Mouse (Mus musculus): ENCODE data around the gene Lrrfip1.

The Lrrfip1 gene

DNA sequence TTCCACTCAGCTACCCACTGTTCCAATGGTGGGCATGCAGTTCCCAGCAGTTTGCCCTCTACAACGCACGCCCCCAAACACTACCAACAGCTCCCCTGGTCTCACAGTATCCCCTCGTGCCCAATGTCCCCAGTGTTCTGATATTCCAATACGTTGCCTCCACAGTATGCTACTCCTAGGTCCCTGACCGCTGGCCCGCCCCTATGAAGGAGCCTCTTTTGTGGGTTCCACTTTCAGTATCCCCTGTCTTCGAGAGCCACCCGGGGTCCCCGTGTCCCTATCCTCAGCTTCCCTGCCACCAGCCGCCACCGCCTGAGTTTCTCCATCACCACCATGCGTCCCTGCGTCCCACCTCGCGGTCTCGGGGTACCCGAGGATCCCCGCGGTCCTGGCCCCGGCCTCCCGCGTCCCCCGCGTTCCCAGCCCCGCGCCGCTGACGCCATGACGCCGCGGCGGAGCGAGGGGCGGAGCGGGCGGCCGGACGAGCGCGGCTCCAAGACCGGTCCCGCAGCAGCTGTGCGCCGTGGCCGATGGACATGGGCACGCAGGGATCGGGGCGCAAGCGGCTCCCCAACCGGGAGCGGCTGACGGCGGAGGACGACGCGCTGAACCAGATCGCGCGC lies at the start of gene Lrrfip1:
Lrrfip1 (plus strand) TSS at position 470 of the 623 bp plus-strand sequence.
- DNase-seq (ENCODE audit: extremely low spot score, low read depth, low spot score) = no peak

DNA sequence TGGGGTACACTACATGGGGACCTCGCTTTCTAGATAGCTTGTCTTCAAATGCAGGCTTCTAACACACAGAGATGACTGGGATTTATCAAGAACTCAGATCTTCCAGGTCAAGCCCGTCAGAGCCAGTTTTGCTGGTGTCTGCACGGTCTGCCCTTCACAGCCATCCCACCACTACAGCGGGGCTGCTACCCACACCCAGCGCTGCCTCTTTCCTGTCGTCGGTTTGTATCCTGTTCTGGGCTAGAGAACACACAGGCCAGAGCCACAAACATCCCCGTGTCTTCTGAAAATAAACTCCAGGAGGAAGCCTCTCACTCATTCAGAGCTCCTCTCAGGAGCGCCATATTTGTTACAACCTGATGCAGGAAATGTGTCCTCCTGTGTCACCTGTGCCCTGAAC lies 49.2 kb upstream of the Lrrfip1 start:
- no peak for DNase-seq (ENCODE audit: extremely low spot score, low read depth, low spot score)

DNA sequence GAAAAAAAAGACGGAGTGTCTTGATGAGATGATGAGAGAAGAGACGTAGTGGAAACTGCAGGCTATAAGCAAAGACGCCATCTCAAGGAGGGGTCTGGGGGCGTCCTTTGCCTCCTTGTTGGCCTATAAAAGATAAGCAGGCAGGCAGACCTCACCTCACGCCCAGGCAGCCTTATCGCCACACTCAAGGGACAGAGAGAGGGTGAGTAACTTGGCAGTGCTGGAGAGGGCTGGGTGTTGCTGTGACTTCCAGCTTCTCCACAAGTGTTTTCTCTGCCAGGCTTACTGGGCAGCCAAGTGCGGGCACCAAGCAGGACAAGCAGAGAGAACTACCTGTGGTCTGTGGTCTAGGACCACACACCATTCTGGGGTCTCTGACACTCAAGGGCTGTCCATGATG lies 46.9 kb upstream of the Lrrfip1 start:
- DNase-seq (ENCODE audit: extremely low spot score, low read depth, low spot score) = no peak

DNA sequence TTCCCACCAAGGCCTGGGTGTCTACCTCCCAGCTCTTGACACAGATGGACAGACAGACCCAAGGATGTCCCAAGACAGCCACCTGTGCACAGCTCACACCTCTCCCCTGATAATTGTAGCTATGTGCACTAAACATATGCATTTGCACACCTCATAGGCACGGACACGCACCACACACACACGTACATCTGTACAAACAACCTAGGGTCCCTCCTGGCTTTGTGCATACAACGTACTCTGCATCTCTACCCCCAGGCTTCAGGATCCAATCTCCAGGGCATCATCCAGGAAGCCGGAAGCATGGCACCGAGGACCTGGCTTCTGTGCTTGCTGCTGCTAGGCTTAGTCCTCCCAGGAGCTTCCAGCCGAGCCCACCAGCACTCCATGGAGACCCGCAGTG lies 45.7 kb upstream of the Lrrfip1 start, which contains the start of gene Prlh:
Prlh (plus strand) TSS at position 301 of the 400 bp plus-strand sequence.
- DNase-seq (ENCODE audit: extremely low spot score, low read depth, low spot score) = no peak

DNA sequence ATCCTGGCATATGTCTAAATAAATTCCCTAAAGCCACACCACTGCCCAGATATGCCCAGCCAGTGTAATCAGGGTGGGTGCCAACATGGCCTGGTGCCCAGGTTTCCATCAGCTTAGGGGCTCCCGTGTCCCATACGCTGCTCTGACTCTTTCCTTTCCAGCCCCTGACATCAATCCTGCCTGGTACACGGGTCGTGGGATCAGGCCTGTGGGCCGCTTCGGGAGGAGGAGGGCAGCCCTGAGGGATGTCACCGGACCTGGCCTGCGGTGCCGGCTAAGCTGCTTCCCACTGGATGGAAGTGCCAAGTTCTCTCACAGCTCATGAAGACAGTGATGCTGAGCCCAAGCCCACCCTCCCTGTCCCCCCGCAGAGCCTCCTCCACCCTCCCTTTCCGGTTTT lies 44.8 kb upstream of the Lrrfip1 start:
- no peak for DNase-seq (ENCODE audit: extremely low spot score, low read depth, low spot score)

DNA sequence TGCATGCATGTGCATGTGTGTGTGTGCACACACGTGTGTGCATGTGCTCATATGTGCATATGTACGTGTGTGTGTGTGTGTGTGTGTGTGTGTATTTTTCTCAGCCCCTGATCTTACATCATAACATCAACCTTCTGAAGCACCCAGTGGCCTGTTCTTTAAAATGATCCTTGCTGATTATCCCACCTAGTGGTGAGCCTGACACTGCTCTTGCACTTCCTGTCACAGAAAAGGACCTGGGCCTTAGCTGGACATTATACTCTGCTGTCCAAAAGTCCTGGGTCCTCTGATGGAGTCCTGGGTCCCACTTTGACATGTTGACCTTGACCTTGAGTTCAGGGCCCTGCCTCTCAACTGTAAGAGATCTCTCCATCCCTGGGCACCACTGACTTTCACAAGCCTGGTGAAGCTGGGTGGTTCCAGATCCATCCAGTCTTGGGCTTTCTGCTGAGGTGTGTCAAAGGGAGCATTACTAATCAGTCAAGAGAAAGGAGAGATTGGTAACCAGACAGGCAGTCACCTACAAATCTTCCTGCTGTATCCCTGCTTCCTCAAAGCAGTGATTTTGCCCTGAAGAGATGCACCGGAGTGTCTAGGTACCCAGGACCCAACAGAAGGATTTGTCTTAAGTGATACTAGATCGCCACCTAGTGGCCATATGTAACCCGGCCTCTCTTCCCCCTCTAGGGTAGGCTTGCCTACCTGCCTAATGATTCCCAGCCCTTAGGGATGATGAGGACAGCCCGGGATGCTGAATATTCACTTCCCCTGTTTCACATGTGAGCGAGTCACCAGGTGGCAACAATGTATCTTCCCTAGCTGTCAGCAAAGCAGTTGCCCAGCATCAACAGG lies 42.1 kb upstream of the Lrrfip1 start:
- peak; percentile 72 for DNase-seq (ENCODE audit: extremely low spot score, low read depth, low spot score)

DNA sequence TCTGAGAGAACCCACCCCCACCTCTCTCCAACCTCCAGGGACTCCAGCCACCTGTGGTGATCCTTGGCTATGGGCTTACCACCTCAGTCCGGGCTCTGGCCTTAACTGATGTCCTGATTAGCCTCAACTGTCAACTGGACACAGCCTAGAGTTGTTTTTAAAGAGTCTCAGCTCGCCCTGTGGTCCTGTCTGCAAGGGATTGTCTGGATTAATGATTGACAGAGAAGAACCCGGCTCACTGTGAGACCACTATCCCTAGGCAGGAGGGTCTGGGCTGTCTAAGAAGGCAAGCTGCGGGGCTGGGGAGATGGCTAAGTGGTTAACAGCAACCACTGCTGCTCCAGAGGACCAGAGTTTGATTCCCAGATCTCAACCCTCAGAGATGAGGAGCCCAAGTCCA lies 36.0 kb upstream of the Lrrfip1 start:
- DNase-seq (ENCODE audit: extremely low spot score, low read depth, low spot score) = no peak

DNA sequence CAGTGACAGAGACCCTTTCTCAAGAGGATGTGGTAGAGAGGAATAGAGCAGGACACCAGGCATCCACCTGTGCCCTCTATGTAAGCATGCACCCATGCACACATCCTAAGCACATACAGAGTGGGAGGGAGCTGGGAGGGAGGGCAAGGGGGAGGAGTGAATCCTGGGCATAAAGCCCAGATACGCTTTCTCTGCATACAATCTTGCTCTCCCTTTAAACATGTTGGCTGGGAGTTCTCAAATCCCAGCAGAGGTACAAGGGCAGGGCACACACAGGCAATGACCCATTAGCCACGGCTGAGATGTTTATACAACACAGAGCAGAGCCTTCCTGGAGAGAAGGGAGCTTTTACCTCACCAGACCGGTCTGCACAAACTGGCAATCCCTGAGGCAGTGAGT lies 35.5 kb upstream of the Lrrfip1 start:
- DNase-seq (ENCODE audit: extremely low spot score, low read depth, low spot score) = no peak

DNA sequence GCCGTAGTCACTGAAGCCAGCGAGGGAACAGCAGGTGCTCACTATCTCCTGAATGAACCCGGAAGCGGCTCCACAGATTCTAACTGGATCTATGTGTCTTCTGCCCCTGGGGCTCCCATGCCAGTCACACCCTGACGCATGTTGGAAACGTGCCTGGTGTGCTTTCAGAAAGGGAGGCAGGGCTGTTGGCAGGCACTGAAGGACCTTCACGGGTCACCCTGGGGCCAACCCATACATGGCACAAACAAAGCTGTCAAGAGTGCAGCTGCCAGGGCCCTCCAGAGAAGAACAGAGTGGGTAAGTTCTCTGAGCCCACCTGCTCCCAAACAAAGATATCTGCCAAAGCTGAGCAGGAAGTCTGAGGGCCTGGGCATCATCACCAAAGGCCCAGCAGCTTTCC lies 31.0 kb upstream of the Lrrfip1 start:
- no peak for DNase-seq (ENCODE audit: extremely low spot score, low read depth, low spot score)

DNA sequence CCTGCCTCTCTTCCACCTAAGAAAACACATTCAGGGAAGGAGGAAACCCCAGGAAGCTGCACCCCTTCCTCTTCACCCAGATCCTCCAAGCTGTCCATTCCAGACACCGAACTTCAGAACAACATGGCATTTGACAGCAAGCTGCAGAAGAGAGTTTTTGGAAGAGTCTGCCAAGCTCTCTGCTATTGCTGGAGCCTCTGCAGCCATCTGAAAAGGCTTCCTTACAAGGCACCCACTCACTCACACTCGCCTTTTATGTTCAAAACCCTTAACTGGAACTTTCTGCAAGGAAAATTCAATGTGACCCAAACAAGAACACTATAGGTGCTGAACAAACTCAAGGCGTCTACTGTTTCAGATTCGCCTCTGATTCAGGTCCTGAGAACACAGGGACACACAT lies 29.9 kb upstream of the Lrrfip1 start:
- DNase-seq (ENCODE audit: extremely low spot score, low read depth, low spot score) = no peak

DNA sequence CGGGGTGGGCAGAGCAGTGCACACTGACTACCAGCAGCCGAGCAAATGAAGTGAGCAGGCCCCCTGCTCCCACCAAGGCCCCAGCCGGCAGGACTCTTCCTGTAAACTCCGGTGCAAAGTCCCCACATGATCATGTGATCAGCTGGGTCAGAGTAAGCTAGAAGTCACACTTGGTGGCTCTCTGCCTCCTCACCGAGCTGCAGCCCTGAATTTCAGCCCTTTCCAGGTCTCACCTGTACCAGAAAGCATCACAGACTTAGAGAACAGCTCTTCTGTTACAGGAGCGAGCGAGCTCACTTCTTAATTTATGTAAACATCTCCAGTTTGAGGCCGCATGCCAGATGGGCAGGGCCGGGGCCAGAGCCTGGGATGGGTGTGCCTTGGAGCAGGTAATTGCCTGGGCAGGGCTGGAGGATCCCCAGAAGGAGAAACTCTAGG lies 29.2 kb upstream of the Lrrfip1 start, which contains the start of gene Rab17:
Rab17 (minus strand) TSS at position 315 of the 438 bp plus-strand sequence.
- DNase-seq (ENCODE audit: extremely low spot score, low read depth, low spot score) = no peak

DNA sequence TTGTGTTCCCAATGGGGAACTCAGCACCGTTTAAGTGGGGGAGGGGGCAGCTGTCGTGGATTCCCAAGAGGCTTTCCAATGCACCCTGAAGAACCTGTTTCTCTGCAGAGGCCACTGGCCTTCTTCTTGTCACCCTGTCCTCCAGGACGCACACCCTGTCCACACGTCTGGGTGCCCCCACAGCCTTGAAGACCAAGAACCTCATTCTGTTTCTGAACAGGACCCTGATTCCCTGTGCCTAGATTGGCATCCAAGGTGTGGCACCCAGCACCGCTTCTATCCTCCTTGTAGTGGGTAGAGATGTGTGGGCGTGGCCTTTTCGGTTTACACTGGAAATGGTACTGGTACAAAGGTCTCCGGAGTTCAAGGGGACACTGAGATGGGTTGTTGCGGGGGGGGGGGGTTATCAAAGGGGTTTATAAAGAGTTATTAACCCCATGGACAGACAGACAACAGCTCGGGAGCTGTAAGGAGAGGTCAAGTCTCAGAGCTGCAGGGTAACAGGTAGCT lies 28.6 kb upstream of the Lrrfip1 start:
- no peak for DNase-seq (ENCODE audit: extremely low spot score, low read depth, low spot score)

DNA sequence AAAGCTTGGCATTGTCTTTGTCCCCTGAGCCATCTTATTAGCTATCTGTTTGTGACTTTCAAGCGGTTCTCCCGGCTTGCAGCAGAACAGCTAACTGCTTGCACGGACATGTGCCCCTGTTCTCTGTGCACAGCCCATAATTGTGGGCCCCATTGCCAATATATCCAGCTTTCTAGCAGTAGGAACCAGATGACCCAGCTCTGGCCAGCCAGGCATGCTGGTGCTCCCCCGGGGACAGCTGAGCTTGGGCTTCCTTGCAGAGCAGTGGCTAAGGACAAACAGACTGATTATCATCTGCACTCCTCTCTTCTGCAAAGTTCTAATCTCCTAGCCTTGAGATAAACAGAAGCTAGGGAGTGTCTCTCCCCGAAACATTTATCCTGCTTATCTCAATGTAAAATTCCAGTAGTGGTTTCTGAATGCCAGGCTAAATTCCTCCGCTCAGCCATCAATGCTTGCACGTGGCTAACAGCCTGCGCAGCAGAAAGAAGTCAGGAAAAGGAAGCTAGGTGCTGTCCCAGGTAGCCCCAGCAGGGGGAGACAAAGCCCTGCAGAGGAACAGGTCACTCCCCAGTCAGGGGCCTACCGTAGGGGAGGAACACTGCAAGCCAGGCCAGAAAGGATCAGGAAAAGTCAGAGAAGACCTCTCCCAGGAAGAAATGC lies 25.5 kb upstream of the Lrrfip1 start:
- peak; percentile 86 for DNase-seq (ENCODE audit: extremely low spot score, low read depth, low spot score)

DNA sequence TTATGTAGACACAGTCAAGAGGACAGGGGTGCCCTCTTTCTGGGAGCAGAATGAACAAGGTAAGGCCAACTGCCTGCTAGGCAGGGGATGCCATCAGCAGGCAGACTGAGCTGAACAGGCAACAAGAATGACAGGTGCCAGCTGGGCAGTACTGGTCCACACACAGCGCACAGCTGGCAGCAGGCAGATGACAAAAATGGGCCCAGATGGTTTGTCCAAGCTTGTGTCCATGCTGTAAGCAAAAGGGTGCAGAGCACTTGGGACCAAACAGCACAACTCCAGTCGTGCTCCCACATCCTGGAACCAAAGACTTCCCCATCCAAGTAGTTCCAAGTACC lies 25.0 kb upstream of the Lrrfip1 start:
- DNase-seq (ENCODE audit: extremely low spot score, low read depth, low spot score) = no peak

DNA sequence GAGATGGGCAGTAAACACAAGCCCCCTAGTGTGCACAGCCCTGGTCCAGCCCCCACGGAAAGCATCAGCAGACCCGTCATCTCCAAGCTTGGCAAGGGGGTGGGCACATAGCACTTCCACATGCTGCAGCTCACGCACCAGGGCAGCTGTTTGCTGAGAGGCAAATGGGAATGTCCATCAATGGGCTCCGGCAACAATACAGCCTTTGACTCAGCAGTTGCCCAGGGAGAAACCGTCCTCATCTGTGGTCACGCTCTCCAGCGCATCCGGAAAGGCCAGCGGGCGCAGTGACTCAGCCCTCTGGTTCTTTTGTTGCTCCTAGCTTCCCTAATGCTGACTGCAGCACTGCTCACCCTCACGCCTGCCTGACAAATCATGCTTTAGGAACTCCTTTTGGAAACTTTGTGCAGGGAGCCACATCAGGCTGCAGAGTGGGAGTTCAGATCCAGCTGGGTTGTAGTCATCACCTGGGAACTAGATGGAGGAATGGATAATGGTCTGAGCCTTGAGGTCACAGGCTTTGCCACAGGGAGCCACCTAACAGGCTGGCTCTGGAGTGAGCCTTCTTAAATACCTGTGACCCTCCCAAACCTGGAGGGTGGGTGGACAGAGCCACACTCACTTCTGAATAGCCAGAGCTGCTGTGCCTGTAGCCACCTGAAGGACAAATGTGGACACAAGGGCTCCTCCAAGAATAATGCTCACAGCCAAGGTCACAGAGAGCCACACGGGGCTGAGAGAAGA lies 23.5 kb upstream of the Lrrfip1 start:
- DNase-seq (ENCODE audit: extremely low spot score, low read depth, low spot score) = no peak

DNA sequence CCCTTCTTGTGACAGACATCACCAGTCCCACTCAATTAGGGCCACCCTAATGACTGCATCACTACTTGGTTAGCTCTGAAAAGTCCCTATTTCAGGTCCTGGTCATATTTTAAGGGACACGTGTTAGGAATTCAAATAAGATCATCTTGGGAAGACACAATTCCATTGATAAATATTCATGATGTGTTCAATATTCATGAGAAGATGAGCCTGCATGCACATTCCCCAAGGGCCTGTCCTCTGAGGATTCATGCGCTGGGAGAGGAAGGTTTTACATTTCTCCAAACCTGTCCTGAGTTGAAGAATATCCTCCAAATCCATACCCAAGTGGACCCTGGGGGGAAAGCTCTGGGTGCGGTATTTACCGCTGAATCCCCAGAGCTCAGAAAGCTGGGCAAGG lies 22.6 kb upstream of the Lrrfip1 start:
- DNase-seq (ENCODE audit: extremely low spot score, low read depth, low spot score) = no peak

DNA sequence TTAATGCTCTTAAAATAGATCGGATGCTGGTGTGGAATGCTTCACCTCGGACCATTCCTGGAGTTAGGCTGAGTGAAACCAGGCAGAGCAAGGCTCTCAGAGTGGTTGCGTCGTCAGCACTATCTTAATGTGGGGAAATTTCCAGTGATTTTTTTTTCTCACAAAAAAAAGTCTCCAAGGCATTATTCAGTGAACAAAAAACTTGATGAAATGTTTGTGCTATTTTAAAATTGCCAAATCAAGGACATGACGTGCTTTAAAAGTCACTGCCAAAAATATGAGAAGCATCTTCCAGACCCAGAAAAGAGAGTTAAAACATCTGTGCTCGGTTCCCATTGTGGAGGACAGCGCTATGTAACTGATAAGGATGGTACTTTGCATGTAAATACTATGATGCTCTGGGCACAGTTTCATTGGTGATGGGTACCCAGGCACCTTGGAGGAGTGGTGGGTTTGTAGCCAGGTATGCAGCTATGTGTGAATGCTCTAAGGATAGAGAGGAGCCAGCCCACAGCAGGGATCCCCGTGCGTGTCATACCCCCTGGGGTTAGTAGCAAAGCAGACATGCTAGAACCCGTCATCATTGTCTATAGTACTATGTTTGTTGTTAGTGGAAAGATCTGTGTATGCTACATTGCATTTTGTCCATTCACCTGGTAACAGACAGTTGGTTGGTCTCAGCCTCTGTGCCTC lies 17.8 kb upstream of the Lrrfip1 start:
- no peak for DNase-seq (ENCODE audit: extremely low spot score, low read depth, low spot score)

DNA sequence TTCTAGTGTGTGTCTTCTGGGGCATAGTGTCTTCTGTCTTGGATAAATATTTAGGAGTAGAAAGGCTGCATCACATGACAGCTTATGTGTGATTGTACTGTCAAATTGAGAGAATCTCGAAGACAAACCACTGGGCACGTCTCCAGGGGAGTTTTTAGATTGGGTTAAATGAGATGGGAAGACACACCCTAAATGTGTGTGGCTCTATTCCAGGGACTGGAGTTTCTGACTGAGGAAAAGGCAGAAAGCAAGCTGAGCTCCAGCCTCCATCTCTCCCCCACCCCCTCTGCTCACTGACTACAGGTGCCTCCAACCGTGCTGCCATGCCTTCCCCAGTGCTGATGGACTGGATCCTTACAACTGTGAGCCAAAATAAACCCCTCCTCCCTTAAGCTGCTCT lies 17.2 kb upstream of the Lrrfip1 start:
- no peak for DNase-seq (ENCODE audit: extremely low spot score, low read depth, low spot score)

DNA sequence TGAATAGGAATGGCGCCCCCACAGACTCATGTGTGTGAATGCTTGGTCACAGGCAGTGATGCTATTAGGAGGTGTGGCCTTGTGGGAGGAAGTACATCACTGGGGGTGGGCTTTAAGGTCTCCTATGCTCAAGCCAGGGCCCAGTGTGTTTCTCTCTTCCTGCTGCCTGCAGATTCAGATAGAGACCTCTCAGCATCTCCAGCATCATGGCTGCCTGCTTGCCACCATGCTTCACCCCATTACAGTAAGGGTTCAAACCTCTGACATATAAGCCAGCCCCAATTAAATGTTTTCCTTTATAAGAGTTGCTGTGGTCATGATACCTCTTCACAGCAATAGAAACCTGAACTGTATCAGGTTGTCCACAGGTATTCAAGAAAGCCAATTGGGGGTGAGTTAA lies 2.6 kb upstream of the Lrrfip1 start:
- no peak for DNase-seq (ENCODE audit: extremely low spot score, low read depth, low spot score)

DNA sequence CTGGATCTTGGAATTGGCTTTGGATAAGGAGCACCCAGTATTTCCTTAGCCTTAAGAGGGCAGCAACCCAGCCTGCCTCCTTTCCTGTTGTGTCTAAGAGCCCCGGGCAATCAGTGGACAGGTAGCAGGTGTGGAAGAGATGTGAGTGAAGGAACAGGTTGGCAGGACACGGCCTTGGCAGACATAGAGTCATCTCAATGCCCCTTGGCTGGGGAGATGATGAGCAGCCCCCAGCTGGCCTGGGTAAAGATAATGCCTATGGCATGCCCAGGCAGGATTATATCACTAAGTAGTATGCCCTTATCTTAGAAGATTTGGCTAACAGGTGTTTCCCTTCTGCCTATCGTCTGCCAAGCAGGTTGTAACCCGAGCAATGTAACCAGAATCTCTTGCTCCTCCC lies 1.4 kb upstream of the Lrrfip1 start:
- DNase-seq (ENCODE audit: extremely low spot score, low read depth, low spot score) = no peak
